Mouse (Mus musculus) testis, adult 2 months (tissue): ENCODE data around the gene Esrrg.

ENCODE experiments used
- CTCF ChIP-seq: fragments of 200-500 bp; IDR thresholded peaks from 2 replicates; pipeline ENCODE4 v1.5.1; 2012; ENCODE audit warnings: low read depth, mild to moderate bottlenecking, inconsistent platforms, low read length, moderate library complexity; ENCODE audit not compliant: control insufficient read depth, insufficient read depth, insufficient replicate concordance
- POLR2A ChIP-seq: fragments of 200-500 bp; IDR thresholded peaks from 2 replicates; pipeline ENCODE4 v1.6.1; 2012; ENCODE audit warnings: low read depth, mild to moderate bottlenecking, inconsistent platforms, low read length, moderate library complexity; ENCODE audit not compliant: control insufficient read depth

DNA sequence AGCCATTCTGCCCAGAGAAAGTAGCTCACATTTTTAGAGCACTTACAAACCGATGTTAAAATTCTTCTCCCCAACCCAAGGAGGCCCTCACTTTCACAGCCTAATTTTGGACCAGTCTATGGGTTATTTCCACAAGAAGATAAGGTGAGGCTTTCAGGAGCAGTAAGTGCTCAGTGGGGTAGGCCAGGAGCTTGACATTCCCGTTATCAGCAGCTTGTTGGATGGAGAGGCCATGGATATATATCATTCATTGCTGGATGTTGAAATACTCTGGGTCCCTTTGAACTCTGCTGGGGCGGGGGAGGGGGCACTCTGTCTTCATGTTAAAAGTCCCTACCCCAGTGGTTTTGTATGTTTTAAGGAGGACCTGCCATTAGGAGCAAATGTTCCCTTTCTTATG lies 494.6 kb downstream of the Esrrg start:
- no peak for TF ChIP-seq CTCF
- TF ChIP-seq POLR2A: no peak
